Mouse (Mus musculus) heart, embryonic 16.5 days (tissue): ENCODE data around the gene Prpf6. TPM values are rescaled to one million over a fixed set of nuclear protein-coding genes. Genes with fewer than 3 reads are reported as not detected.

Source experiments
- ATAC-seq: fragments of 200-750 bp; cut with Nextera tagmentation; replicated peaks from 2 replicates; pipeline ENCODE4 v1.8.0; 2017; ENCODE audit warnings: moderate number of reproducible peaks; ENCODE audit not compliant: insufficient read depth, low FRiP score; ENCODE audit errors: extremely low read depth
- H3K27ac ChIP-seq: fragments of 300-500 bp; sonication (generic); 2 replicates; pipeline ENCODE4 v1.5.1; 2014; ENCODE audit warnings: mild to moderate bottlenecking, low read length, control low read depth, moderate library complexity
- H3K27me3 ChIP-seq: fragments of 300-500 bp; sonication (generic); 2 replicates; pipeline ENCODE4 v1.6.1; 2014; ENCODE audit warnings: low read length, mixed read lengths; ENCODE audit not compliant: control insufficient read depth, insufficient read depth
- H3K36me3 ChIP-seq: fragments of 300-500 bp; sonication (generic); 2 replicates; pipeline ENCODE4 v1.6.1; 2014; ENCODE audit not compliant: control insufficient read depth, insufficient read depth
- H3K4me1 ChIP-seq: fragments of 300-500 bp; sonication (generic); 2 replicates; pipeline ENCODE4 v1.6.1; 2014; ENCODE audit warnings: low read length, mixed read lengths; ENCODE audit not compliant: control insufficient read depth, insufficient read depth
- H3K4me2 ChIP-seq: fragments of 300-500 bp; sonication (generic); 2 replicates; pipeline ENCODE4 v1.6.1; 2014; ENCODE audit warnings: low read depth, mild to moderate bottlenecking, control low read depth, low read length
- H3K4me3 ChIP-seq: fragments of 300-500 bp; sonication (generic); 2 replicates; pipeline ENCODE4 v1.5.1; 2014; ENCODE audit warnings: mild to moderate bottlenecking, control low read depth, low read length
- H3K9ac ChIP-seq: fragments of 300-500 bp; sonication (generic); 2 replicates; pipeline ENCODE4 v1.6.1; 2014; ENCODE audit warnings: low read length, control low read depth
- H3K9me3 ChIP-seq: fragments of 300-500 bp; sonication (generic); replicated peaks from 2 replicates; pipeline ENCODE4 v1.6.1; 2016; ENCODE audit warnings: low read length; ENCODE audit not compliant: control insufficient read depth
- WGBS: fragments of 180-500 bp; shearing (Covaris S2); extraction: QIAGEN DNeasy Blood & Tissue Kit; methylation state at CpG from one replicate; pipeline ENCODE4 v1.1.7; 2014; 5-methylcytosine and 5-hydroxymethylcytosine counted together
- polyA plus RNA-seq: library from polyadenylated mRNA; unstranded; fragments of >200 nt; fragmentation: Nextera tagmentation; extraction: Ambion mirVana; gene quantifications from 2 replicates; pipeline ENCODE4 v1.2.1, GENCODE M21; 2015

The Prpf6 gene
- polyA plus RNA-seq, 1 experiment from 2014 or later: 47.4 TPM

DNA sequence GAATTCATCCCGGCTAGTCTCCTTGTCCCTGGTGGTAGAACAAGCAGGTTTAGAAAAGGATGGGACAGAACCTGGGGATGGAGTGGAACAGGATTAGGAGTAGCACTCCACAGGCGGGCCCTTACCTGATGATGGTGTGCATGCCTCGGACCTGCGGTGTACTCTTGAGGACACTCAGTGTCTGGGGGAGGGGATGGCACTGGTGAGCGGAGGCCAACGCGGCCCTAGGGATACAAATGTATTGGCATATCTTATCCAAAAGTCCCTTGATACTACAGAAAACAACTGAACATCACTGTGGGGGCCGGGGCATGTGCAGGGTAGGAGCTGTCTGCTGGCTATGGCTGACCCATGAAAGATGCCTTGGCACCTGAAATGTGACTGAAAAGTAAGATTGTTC is 21.3 kb upstream of the Prpf6 start:
- Histone ChIP-seq H3K4me2 (no peak overlapping the region), H3K9ac (no peak overlapping the region), H3K4me3 (no peak overlapping the region), H3K9me3 (0 out of 2 replicates have a peak, but pooled peaks cover 3% of the 10 kb centered on the region), H3K27me3 (no peaks in the 10 kb centered on the region), H3K36me3 (peaks cover 4% of the 10 kb centered on the region; the same call in 1 of the 2 replicates), H3K4me1 (no peaks in the 10 kb centered on the region), H3K27ac (no peak overlapping the region)
- ATAC-seq: no peak
- WGBS: 72% methylated on average over 8 of the region's 8 CpGs

- Histone ChIP-seq H3K4me2 (no peak overlapping the region), H3K4me1 (no peaks in the 10 kb centered on the region), H3K27me3 (no peaks in the 10 kb centered on the region), H3K4me3 (no peak overlapping the region), H3K9me3 (no peaks in the 10 kb centered on the region), H3K9ac (no peak overlapping the region), H3K27ac (no peak overlapping the region), H3K36me3 (peaks cover 4% of the 10 kb centered on the region; the same call in 1 of the 2 replicates)
- ATAC-seq: no peak
- WGBS: 60% methylated on average over 6 of the region's 6 CpGs
These were observed 20.6 kb upstream of the Prpf6 start for GRCm38 (mm10) chr2:181570921-181571595.

DNA sequence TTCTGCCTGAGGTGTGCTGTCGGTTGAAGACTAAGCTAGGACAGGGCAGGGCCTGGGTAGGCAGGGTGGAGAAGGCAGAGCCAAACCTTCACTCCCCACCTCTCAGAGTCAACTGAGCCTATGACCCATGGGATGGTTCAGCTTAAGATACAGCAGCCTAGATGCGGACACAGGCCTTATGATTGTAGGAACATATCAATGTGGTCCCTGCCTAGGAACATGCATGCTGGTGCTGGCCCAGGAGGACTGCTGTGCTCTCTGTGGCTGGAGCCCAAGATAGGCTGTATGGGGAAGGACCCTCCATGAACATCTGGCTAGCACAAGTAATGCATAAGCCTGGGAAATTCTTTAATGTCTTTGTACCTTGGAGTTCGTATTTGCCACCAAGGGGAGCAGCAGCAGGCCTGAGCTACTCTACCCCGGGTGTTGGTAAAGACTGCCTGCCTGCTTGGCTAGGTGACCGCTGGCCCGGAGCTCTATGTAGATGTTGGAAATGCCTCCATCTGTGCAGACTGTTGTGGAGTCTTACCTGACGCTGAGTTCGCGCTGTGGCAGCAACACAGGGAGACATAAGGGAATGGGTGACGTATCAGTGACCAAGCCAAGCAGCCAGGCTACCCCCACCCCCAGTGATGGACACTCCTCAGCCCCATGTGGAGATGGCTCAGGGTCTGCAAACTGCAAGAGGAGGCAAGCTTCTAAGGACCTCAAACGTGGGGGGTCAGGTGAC is 19.6 kb upstream of the Prpf6 start:
- H3K27ac ChIP-seq: no peak overlapping the region
- H3K4me3 ChIP-seq: no peak overlapping the region
- H3K27me3 ChIP-seq: no peaks in the 10 kb centered on the region
- H3K9ac ChIP-seq: no peak overlapping the region
- no peaks in the 10 kb centered on the region for H3K9me3 ChIP-seq
- ATAC-seq: no peak
- 90% methylated on average over 11 of the region's 11 CpGs for WGBS
- no peak overlapping the region for H3K4me2 ChIP-seq
- peaks cover 4% of the 10 kb centered on the region; the same call in 1 of the 2 replicates for H3K36me3 ChIP-seq
- no peaks in the 10 kb centered on the region for H3K4me1 ChIP-seq

- H3K9me3 ChIP-seq: no peaks in the 10 kb centered on the region
These were observed 18.4 kb upstream of the Prpf6 start for GRCm38 (mm10) chr2:181572921-181573920.

DNA sequence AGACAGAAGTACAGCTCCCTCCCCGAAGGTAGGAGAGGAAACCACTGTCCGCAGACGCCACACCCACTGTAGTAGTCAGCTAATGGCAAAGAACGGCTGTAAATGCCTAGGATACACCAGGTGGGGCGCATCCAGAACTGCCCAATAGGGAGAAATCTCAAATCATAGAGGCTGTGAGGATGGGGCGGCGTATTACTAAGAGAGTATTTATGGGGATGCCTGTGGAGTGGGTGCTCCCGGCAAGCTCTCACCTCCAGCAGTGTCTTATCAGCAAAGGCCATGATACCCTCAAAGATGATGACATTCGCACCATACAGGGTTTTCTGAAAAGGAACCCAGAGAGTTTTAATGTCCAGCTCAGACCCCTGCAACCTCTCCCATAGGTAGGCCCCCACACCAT is 17.7 kb upstream of the Prpf6 start:
- H3K9ac ChIP-seq: no peak overlapping the region
- H3K36me3 ChIP-seq: peaks cover 4% of the 10 kb centered on the region; the same call in 1 of the 2 replicates
- peaks cover 12% of the 10 kb centered on the region for H3K4me1 ChIP-seq
- H3K9me3 ChIP-seq: no peaks in the 10 kb centered on the region
- no peaks in the 10 kb centered on the region for H3K27me3 ChIP-seq
- H3K4me3 ChIP-seq: no peak overlapping the region
- no peak overlapping the region for H3K4me2 ChIP-seq
- no peak overlapping the region for H3K27ac ChIP-seq
- WGBS: 84% methylated on average over 9 of the region's 9 CpGs
- ATAC-seq: no peak

More at GRCm38 (mm10) chr2:181572921-181573920, 18.4 kb upstream of the Prpf6 start:
- H3K27me3 ChIP-seq: no peaks in the 10 kb centered on the region
- ATAC-seq: no peak
- H3K4me3 ChIP-seq: no peak overlapping the region
- H3K9ac ChIP-seq: no peak overlapping the region
- no peak overlapping the region for H3K27ac ChIP-seq
- peaks cover 4% of the 10 kb centered on the region; the same call in 1 of the 2 replicates for H3K36me3 ChIP-seq
- WGBS: 92% methylated on average over 15 of the region's 15 CpGs
- H3K4me2 ChIP-seq: no peak overlapping the region
- peaks cover 5% of the 10 kb centered on the region for H3K4me1 ChIP-seq

GRCm38 (mm10) chr2:181574921-181575545 is 16.6 kb upstream of the Prpf6 start:
- no peak overlapping the region for H3K4me2 ChIP-seq
- no peak overlapping the region for H3K9ac ChIP-seq
- no peaks in the 10 kb centered on the region for H3K27me3 ChIP-seq
- H3K27ac ChIP-seq: no peak overlapping the region
- H3K9me3 ChIP-seq: no peaks in the 10 kb centered on the region
- WGBS: 95% methylated on average over 7 of the region's 7 CpGs
- H3K4me3 ChIP-seq: no peak overlapping the region
- ATAC-seq: no peak
- H3K4me1 ChIP-seq: peaks cover 20% of the 10 kb centered on the region
- H3K36me3 ChIP-seq: peaks cover 4% of the 10 kb centered on the region; the same call in 1 of the 2 replicates

DNA sequence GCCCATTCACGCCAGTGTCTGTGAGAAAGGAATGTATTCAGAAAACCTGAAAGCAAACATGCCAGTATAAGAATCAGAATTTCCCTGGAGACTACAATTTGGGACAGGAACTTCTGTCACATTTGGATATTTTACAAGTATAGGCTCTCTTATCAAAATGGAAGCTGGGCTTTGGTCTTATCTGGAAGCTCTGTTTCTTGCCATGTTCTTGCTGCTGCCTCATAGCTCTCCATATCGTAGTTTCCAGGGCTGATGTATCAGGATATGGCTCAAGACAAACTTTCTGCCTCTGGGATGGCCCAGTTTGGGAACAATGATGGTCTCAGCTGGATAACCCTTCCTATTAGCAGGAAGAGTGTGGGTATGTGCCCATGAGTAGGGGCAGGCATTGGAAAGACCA is 15.1 kb upstream of the Prpf6 start:
- no peak for ATAC-seq
- WGBS: 77% methylated on average over 2 of the region's 2 CpGs
- H3K4me3 ChIP-seq: no peak overlapping the region
- H3K4me2 ChIP-seq: no peak overlapping the region
- peaks cover 4% of the 10 kb centered on the region; the same call in 1 of the 2 replicates for H3K36me3 ChIP-seq
- H3K4me1 ChIP-seq: peaks cover 28% of the 10 kb centered on the region
- H3K9ac ChIP-seq: no peak overlapping the region
- H3K27ac ChIP-seq: no peak overlapping the region
- no peaks in the 10 kb centered on the region for H3K9me3 ChIP-seq
- no peaks in the 10 kb centered on the region for H3K27me3 ChIP-seq

DNA sequence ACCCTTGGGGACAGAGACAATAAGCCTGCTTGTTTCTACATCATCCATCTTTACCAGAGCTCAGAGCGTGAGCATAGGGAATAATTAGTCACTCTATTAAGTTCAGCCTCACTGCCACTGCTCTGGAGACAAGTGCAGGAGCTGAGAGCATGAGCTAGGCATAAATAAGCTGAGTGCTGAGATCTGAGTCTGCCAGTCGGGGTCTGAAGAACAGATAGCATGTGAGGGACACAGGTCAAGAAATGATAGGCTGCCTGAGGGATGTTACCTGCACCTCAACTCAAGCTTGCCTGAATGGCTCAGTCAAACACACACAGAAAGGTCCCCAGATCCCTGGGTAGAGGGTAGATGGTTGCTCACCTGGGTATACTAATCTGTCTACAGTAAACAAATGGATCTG is 14.5 kb upstream of the Prpf6 start:
- Histone ChIP-seq H3K9me3 (no peaks in the 10 kb centered on the region), H3K27ac (no peak overlapping the region), H3K27me3 (no peaks in the 10 kb centered on the region), H3K4me3 (no peak overlapping the region), H3K36me3 (peaks cover 4% of the 10 kb centered on the region; the same call in 1 of the 2 replicates), H3K4me1 (peaks cover 28% of the 10 kb centered on the region), H3K4me2 (no peak overlapping the region), H3K9ac (no peak overlapping the region)
- WGBS: 66% methylated on average over 2 of the region's 2 CpGs
- no peak for ATAC-seq
